Mouse (Mus musculus): ENCODE results near the gene U2af1l4.
A peak's percentile ranks its signal among the peaks of the same experiment; 100 is the strongest.

U2af1l4 gene

DNA sequence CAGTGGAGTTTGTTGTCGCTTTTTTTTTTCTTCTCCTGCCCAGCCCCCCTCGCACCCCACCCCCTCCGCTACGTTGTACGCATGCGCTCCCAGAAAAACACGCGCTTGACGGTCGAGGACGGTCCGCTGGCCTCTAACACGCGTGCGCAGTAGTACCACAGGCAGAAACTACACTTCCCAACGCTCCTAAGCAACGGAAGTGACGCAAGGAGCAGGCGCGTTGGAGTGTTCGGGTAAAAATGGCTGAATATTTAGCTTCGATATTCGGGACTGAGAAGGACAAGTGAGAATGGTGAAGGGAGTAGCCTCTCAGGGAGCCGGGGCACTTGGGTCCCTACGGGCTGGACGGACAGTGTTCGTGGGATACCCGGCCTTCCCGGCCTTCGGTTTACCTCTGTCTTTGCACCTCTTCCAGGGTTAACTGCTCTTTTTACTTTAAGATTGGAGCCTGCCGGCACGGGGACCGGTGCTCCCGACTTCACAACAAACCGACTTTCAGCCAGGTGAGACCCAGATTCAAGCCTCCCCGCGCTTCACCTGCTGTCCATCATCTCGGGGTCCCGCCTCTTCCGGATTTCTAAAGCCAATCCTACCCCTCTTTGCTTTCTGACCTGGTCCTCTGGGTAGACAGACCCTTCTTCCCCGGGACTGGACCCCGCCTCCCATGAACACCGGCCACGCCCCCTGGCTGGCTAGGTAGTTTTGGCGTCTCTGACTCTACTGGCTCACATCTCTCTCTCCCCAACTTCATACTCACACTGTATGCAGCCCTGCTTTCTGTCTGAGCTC, at the start of gene U2af1l4, which contains the start of the genes Gm49396 and Psenen:
TSS of gene U2af1l4 (plus strand) at position 185 of the 789 bp plus-strand sequence.
TSS of gene Gm49396 (plus strand) at position 228 of the 789 bp plus-strand sequence.
TSS of gene Psenen (minus strand) at position 511 of the 789 bp plus-strand sequence.
- DNase-seq, result peak; percentile 90 to 96

DNA sequence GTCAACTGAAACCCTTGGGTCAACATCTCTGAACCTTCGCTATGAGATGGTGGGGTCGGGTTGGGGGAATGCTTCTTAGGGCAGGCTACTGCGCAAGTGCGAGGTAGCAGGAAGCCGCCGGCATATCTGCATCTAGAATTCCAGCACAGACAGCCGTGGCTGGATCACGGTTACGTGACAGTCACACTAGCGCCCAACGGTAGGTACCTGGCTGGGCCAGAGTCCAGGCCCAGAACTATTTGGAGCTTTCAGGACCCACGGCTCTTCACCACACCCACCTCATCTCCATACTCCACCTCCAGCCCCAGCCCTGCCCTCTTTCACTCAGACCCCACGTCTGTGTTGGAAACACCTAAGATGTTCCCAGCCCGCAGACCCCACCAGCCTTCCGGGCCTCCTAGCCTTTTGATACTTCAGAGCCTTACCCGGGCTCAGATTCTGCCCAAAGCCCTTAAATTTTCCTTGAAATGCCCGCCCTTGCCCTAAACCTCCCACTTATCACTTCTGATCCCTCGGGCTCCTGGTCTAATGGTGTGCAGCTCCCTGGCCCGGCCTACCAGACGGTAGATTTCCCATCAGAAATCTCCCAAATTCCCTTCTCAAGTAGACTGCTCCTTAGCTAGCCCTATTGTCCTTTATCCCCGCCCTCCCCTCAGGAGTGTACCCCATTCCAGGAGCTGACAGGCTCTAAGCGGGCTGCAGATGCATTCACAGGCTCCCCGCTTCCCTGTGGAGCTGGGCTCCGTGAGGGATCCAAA, 47.9 kb upstream of the U2af1l4 start:
- no peak for DNase-seq

DNA sequence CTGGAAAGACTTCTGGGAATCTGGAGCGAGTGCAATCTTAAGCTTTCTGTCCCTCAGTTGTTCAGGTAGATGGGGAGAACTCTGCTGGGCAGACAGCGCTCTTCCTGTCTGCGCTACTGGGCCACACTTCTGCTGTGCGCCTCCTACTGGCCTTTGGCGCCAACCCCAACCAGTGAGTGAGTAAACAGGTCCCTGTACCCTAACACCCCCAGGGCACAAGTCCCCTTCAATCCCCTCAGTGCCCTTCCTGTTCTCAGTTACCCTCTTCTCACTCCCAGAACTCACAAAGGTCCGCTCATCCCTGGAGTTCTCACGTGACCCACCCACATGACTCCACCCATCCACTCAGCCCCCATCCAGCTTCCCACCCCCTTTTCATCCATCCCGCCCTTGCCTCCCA, 44.8 kb upstream of the U2af1l4 start:
- DNase-seq, result no peak

DNA sequence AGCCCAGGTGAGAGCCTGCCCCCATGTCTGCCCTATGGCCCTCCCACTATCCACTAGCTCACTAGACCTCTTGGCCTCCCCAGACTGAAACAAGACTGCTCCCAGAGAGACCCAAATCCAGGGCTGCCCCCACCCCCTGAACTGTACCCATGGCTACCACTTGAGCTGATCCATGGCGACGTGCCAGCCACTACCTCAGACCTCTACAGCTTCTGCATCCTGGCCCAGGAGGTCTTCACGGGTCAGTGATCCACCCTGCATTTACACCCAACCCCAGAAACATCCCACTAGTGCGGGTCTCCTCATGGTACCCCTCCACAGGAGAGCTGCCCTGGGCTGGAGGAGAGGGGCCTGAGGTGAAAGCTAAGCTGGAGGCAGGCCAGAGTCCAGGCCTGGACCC, 42.7 kb upstream of the U2af1l4 start:
- no peak for DNase-seq

DNA sequence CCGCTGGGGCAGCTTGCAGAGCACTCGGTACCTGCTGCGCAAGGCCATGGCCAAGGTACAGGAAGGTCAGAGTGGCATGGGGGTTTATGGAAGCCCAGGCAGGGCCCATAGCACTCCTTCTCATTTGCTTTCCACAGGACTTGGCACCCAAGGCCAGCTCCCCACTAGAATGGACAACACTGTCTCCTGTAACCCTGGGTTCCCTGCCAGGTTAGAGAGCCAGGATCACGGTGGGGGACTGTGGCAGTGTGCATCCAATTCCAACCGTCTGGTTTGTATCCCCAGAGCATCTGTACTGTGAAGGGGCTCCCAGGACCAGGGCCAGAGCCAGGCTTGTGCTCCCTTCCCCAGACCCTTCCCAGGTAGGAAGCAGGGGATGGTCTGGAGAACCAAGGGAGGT, 42.2 kb upstream of the U2af1l4 start:
- no peak for DNase-seq

DNA sequence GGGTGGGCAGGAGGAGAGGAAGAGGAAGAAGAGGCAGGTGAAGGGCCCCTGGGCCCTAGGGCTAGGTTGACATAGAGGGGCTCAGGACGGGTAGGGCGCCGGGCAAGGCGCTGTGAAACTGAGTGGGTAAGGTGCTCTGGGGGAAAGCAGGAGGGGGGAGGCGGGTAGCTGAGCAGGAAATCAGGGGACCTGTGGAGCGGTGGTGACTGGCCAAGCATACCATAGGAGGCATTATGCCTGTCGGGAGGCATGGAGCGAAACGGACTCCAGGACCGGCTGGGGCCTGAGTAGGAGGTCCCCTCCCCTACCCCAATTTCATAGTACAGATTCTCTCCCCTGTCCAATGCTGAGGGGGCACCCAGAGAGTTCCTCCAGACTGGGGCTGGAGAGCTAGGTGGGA, 40.2 kb upstream of the U2af1l4 start:
- DNase-seq, result no peak

DNA sequence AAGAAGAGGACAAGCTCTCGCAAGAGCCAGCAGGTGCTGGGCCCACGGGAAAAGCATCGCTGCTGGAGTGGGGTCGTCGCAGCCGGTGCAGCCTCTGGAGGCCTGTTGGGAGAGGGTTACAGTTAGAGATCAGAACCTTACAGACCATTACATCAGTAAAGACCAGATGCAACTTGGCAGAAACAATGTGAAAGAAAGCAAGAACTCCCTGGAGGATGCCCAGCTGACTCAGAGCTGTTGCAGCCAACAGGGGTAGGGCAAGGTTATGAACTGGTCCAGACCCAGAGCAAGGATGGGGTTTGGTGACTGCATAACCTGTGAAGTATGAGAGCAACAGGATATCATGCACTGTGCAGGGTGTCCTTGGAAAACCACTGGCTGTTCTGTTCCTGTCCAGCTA, 38.6 kb upstream of the U2af1l4 start:
- DNase-seq, result no peak

DNA sequence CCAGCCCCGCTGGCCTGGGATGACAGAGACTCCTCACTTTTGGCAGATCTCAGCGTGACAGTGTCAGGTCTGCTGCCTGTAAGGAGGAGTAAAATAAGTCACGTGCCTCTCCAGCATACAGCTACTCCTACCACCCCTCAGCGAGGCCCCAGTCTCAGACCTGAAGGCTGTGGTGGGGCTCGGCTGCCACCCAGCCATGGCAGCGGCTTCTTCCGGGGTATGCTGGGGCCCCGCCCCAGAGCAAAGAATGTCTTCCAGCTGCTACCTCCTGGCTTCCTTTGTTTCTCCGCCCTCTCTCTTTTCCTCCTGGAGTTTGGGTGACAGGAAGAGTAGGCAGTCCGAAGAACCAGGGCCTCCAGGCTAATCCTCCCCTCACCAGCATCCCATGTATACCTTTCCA, 37.1 kb upstream of the U2af1l4 start:
- no peak for DNase-seq

DNA sequence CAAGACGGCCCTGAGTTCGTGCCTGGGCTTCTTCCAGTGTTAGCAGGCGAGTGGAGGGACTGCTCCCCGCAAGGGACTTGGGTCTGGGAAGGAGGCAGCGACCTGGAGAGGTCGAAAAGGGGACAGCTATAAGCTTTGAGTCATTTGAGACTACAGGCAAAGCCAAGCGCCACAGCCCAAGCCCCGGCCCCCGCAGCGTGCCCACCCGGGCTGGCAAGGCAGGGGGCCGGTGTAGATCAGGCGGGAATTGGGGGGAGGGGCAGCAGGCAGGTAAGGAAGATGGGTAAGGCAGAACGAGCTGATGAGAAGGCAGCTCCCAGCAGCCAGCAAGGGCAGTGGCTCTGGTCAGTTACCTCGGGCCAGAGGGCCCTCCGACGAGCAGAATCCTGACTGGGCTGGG, 36.7 kb upstream of the U2af1l4 start:
- no peak for DNase-seq

DNA sequence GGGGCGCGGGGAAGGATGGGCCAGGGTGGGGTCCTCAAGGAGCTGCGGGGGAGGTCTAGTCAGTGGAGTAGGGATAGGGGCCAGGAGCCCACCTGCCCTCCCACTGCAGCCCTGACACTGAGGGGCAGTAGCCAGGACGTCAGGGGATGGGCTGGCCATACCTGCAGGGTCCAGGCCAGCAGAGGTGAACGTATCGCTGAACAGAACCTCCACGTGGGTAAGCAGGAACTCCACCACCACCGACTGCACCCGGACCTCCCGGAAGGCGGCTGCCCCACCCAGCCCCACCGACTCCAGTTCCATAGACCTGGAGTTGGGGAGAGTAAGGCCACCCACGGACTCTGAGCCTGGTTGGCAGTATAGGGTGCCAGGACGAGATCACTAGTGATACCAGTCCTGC, 36.1 kb upstream of the U2af1l4 start:
- no peak for DNase-seq

DNA sequence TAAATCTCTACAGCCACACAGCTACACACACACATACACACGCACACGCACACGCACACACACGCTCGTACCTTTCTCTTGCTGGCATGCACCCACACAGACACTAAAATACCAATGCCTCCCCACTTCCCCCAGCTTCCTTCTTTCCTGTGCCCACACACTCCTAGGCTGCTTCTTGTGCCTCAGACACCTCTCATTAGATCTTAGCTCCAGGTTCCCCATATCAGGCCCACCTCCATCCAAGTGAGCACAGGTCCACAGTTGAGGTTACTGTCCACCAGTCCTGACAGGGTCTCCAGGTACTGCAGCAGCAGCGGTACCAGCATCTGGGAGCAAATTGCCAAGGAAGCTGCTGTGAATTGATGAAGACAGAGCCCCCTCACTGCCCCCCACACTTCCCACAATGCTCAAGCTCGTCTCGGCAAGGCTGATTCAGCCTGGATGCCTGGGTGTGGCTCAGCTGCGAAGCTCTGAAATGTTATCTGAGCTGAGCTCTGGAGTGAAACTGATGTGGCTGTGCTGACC, 31.7 kb upstream of the U2af1l4 start:
- no peak for DNase-seq

DNA sequence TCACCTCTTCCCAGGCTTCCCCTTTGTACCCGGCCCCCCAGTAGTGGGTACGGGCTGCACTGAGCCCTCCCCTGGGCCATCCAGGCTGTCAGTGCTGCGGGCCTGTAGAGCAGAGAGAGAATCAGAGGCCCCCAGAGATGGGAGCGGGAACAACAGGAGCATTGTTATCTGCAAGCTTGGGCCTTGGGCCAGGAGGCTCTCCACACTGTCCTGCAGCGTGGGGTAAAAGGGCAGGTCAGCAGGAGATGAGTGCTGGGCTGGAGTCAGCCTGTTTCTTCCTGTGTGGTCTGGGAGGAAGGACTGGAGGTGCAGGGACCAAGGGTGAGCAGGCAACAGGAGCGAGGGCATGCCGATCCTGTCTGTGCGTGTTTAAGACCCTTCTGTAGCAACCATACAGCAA, 30.2 kb upstream of the U2af1l4 start:
- DNase-seq, result no peak

DNA sequence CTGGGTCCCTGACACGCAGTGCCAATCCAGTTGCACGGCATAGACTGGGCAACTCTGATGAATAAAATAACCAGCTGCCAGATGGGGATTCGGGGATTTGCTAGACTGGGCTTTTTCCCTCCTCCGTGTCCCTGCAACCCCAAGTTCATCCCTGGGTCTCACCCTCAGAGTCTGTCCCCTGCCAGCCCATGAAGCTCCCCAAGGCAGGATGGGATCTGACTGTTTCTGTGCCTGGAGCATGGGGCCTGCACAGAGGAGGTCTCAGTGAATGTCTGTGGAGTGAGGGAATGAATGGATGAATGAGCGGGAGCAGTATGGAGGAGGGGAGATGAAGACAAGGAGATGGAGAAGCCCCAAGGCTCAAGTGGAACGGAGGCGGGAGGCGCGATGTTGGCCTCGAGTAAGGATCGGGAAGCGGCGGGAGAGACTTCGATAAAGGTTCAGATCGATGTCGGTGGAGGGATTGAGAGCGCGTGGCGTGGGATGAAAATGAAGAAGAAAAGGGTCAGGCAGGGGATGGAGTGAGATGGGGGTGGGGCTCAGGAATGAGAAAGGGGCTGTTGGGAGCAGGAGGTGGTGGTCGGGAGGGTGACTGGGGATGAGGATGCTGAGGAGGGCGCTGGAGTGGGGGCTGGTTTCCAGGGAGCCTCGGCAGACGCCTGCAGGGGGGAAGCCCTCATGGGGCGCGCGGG, 29.0 kb upstream of the U2af1l4 start:
- DNase-seq, result peak; percentile 48 to 63

DNA sequence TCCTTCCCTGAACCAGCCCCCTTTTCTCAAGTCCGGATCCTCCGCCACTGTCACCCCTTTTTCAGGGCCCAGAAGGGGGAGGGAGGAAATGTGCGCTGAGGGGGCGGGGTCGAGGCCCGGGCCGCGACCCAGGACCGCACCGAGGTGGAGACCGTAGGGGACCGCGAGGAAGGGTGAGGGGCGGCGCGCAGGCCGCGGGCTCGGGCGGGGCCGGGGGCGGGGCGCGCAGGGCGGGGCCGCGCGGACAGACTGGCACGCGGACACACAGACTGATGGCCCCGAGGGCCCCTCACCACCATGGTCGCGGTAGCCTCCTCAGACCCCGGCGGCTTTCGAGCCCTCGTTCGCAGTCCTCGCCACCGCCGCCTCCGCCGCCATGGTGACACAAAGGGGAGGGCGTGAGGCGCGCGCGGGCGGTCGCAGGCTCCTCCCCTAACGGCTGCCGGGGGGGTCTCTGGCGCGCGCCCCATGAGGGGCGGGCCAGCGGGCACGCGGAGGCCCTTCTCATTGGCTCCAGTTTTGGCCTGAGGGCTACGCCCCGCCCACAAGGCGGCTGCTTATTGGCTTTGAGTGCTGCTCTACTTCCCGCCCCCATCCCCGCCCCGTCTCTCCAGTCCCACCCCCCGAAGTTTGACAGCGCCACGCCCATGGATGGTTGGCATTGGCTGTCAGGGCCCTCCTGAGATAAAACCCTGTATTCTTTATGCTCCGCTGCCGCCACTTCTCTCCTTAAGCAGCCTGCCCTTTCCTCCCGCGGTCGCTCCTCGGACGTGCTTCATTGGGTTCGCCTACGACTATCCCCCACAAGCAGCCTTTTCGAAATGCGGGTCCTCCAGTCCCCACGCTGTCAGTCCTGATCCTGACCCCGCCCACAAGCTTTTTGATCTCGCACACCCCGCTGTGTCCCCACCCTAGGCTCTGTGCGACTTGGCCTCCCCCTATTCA, 28.2 kb upstream of the U2af1l4 start, which contains the start of gene Arhgap33:
TSS of gene Arhgap33 (minus strand) at position 428 of the 945 bp plus-strand sequence.
- DNase-seq, result peak; percentile 95 to 96

DNA sequence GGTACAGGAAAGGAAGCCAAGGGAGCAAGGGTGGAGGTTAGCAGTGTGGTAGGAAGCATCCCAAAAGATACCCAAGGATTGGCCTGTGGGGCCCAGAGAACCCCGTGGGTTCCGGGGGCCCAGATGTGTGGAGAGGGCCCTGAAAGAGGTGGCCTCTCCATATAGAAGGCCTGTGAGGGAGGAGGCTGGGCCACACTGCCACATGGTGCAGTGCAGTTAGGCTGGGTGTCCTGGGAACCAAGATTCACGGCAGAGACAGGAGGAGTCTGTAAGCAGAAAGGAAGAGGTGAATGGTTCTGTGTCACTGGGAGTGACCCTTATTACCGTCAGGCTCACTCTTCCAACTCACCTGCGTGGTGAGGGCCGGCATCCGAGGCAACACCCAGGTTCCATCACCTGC, 22.5 kb upstream of the U2af1l4 start:
- no peak for DNase-seq

DNA sequence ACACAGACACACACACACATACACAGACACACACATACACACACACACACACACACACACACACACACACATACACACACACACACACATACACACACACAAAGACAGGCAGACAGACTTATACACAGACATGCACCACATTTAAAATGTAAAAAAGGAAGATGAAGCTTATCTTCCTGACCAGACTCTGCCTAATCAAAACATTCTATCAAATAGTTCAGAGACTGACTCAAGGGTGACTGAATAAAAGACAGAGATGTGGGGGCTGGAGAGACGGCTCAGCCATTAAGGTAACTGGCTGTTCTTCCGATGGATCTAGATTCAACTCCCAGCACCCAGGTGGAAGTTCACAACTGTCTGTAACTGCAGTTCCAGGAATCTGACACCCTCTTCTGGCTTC, 18.8 kb upstream of the U2af1l4 start:
- DNase-seq, result no peak

DNA sequence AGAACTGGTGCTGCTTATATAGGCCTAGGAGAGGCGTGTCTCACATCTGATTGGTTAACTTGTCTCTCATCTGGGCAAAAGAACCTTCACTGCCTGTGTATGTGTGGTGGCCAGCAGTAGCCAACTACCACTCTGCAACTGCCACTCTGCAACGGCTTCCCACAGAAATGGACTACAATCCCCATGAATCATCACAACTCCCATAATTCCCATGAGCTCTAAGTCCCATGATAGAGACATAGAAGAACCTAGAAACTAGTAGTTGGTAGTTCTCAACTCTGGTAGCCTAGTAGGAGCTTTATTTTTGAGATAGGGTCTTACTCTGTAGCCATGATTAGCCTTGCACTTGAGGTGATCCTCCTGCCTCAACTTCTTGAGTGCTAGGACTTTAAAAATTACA, 13.2 kb upstream of the U2af1l4 start:
- DNase-seq, result no peak

DNA sequence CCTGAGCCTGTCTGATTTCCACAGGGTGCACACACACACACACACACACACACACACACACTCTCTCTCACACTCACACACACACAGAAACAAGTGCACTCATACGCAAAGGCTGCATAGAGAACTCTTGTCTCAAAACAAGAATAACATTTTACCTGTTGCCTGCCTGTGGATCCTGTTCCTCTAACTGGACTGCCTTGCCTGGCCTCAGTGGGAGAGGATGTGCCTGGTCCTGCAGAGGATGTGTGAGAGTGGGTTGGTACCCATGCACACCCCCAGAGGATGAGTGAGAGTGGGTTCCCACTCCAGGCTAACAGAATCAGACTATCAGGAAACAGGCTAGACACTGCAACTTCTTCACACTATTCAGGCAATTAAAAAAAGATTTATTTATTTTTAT, 12.5 kb upstream of the U2af1l4 start:
- no peak for DNase-seq

DNA sequence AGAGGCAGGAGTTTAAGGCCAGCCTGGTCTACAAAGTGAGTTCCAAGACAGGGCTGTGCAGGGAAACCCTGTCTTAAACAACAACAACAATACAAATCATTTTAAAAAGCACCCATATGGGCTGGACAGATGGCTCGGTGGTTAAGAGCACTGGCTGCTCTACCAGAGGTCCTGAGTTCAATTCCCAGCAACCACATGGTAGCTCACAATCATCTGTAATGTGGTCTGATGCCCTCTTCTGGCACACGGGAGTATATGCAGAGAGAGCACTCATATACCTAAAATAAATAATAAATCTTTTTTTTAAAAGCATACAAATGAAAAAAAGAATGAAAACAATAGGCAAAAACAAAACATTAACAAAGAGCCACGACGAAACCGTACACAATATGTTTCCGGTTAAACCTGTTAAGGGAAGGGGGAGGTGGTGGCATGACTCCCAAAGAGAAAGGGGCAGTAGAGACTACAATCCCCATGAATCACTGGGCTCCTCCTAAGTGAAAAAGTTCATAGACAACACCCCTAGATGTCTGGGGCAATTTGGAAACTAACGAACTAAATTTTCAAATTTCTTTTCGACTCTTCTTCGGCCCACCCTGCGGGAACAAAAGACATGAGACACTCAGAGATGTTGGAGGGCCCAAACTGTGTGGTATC, 11.5 kb upstream of the U2af1l4 start:
- no peak for DNase-seq

DNA sequence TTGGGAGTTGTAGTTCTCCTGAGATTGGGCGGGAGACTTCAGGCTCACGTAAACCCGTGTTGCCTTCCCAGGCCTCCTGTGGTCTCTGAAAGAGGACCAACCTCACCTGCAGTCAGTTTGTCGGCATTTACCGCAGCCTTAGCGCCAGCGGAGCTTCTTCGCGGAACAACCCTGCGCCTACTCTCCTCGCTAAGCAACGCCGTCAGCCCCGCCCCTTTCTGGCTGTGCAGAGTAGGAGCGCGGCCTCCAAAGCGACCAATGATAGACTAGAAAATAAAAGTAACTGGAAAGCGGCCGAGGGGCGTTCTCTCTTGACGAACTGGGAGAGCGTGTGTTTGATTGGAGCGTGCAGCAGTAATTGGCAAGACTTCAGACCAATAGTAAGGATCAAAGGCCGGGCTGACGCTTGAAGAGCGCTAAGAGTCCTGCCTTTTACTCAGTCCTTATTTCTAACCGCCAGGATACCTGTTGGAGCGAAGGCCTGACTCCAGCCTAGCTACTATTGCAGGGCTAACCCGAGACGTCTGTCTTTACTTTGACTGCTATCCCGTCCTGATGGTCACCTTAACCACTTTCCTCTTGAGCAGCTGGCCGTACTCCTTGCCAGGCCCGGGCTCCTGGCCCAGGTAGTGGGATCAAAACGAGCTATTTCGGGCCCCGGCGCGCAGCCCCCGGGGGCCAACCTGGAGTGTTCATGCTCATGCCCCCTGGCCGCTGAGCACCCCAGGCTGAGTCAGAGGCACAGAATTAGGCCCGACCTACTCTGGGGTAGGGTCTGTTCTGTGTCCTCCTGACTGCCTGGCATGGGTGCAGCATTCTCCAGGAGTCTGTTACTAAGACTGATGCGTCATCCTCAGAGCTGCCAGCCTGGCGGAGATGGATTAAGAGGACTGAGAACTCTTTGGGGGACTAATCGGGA, 10.7 kb upstream of the U2af1l4 start, which contains the start of the genes Hspb6 and Proser3:
TSS of gene Hspb6 (plus strand) at position 77 of the 919 bp plus-strand sequence.
TSS of gene Proser3 (minus strand) at position 198 of the 919 bp plus-strand sequence.
- DNase-seq, result peak; percentile 92 to 96

Data from thymus, adult 18-20 months (tissue).